Mouse (Mus musculus) kidney, postnatal 36 days (tissue): Measurements from ENCODE around the gene Ccl27b.
"Not testable (repeated sequence)": the region's sequence is repeated elsewhere in the genome, so short reads cannot be mapped to it uniquely, and the experiment has no call there.

Experiments used
- DNase-seq, 2 experiments: peaks; one replicate each; pipeline ENCODE4 v3.0.0; 2021 to 2022; ENCODE audit warnings: mixed read lengths in 2 of 2

The Ccl27b gene

GRCm38 (mm10) chr4:42654951-42655350, at the start of gene Ccl27b:
TSS of gene Ccl27b (plus strand) at chr4:42655251.
- DNase-seq = not testable (repeated sequence)

GRCm38 (mm10) chr4:42611895-42612294, 43.2 kb upstream of the Ccl27b start, which contains the start of gene Gm10591:
TSS of gene Gm10591 (plus strand) at chr4:42612195.
- DNase-seq = not testable (repeated sequence)

DNA sequence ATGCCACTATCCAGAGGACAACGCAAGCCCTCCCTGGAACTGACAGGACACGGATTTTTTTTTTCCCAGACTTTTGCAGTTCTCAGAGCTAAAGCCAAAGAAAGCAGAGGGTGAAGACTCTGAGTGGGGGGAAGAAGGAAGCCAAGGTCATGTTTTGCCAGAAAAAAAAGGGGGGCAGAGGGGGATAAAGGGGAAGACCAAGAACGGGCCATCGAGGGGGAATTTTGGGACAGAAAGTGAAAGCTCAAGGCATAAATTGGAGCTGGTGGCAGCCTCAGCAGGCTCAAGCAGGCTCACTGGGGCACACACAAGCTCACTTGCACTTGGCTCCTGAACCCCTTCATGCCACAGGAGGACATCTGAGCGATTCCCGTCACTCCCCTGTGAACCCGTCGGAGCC, 25.6 kb upstream of the Ccl27b start, which contains the start of gene Gm2564:
TSS of gene Gm2564 (plus strand) at position 301 of the 400 bp plus-strand sequence.
- not testable (repeated sequence) for DNase-seq

DNA sequence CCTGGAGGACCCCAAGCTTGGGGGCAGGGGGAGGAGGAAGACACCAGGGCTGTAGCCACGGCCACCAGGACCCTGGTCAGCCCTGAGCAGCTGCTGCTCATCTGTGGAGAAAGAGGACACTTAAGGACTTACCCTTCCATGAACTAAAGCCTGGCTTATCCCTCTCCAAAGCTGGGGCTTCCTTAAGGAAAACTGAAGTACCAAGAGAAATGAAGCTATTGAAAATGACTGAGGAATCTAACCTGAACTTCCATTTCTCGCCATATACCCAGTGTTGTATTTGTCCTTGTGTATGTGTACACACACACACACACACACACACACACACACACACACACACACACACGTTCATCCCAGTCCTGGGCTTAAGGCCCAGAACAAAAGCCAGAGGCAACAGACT, 6.7 kb downstream of the Ccl27b start, which contains the start of gene Il11ra2:
TSS of gene Il11ra2 (minus strand) at position 101 of the 400 bp plus-strand sequence.
- not testable (repeated sequence) for DNase-seq

DNA sequence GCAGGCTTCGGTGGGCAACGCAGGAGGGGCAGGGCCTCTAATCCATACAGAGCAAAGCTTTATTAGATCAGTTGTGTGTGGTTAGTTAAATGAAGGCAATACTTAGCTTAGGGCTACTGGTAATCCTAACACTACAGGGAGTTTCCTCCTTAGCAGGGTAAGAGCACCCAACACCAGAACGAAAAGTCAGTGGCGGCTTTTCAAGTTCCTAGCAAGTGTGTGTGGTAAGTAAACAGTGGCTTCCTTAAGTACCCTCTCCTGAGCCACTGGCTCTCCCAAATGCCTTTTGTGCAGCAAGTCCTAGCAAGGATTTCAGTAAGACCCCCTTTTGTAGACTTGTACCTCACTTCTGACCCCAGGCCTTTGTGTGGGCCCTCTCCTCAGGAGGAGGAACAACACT, 20.4 kb downstream of the Ccl27b start:
- not testable (repeated sequence) for DNase-seq

DNA sequence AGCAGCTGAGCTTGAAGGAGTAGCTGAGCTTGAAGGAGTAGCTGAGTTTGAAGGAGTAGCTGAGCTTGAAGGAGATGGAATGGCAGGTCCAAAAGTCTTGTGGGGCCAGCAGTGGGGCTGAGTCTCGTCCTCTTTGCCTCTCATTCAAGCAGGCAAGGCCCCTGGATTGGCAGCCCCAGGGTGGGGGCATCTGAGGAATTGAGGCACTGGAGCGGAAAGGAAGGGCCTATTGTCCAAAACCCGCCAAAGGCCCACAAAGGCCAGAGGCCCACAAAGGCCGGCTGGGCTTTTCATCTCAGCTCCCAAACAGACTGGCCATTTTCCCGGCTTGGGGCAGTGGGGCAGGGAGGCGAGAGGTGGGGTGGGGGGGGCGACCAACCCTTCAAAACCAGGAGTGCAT, 24.3 kb downstream of the Ccl27b start:
- DNase-seq = not testable (repeated sequence)

GRCm38 (mm10) chr4:42680374-42681356, 25.6 kb downstream of the Ccl27b start:
- not testable (repeated sequence) for DNase-seq

DNA sequence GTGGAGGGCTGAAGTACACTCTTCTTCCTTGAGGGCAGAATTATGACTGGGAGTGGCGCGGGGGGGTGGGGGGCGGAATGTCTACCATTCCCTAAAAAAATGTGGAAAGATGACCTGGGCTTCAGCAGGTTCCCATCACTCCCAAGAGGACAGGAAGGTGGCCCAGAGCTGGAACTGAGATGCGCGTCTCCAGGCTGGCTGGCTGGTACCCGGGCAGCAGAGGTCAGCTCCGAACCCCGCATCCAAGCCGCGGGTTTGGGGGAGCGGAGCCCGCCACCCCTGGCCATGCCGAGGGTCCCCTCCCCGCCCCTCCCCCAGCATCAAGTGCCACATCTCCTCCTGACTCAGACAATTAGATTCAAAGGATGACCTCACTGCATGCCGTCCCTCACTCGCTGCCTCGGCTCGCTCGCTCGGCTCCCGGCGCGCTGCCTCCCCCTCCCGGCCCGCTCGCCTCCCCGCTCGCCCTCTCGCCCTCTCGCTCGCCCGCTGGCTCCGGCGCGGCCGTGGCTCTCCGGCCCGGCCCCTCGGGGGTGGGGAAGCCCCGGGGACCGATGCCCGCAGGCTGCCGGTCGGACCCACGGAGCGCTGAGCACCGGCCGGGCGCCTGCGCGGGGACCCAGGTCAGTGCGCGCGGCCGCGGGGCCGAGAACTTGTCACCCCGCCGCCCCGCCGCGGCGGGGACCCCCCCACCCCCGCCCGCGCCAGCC, 26.6 kb downstream of the Ccl27b start:
- DNase-seq = not testable (repeated sequence)

DNA sequence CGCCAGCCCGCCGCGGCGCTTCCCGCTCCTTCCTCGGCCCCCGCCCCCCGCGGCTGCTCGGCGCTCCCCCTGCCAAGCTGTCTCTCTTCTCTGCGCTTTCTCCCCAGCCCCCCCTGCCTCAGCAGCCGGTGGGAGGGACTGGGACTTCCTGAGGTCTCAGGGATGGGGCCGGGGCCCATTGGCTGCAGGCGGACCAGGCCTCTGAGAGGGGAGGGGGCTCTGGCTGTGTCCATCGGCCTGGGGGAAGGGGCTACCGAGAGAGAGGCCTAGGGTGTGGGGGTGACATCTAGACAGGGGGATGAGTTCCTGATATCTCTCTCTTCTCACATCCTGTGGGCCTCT, 27.1 kb downstream of the Ccl27b start:
- DNase-seq = not testable (repeated sequence)
